Mouse (Mus musculus) forebrain, embryonic 16.5 days (tissue): ENCODE measurements around the gene Rcor1. TPM values are rescaled to one million over a fixed set of nuclear protein-coding genes. Genes with fewer than 3 reads are reported as not detected.

Source experiments
- ATAC-seq: fragments of 200-750 bp; cut with Nextera tagmentation; 2 replicates; pipeline ENCODE4 v1.8.0; 2017; ENCODE audit warnings: mild to moderate bottlenecking, moderate library complexity
- H3K27ac ChIP-seq: fragments of 300-500 bp; sonication (generic); 2 replicates; pipeline ENCODE4 v1.5.1; 2014; ENCODE audit warnings: low read length, control low read depth
- H3K27me3 ChIP-seq: fragments of 300-500 bp; sonication (generic); replicated peaks from 2 replicates; pipeline ENCODE4 v1.6.1; 2014; ENCODE audit warnings: low read length; ENCODE audit not compliant: control insufficient read depth, insufficient read depth
- H3K36me3 ChIP-seq: fragments of 300-500 bp; sonication (generic); 2 replicates; pipeline ENCODE4 v1.6.1; 2014; ENCODE audit not compliant: control insufficient read depth, insufficient read depth
- H3K4me1 ChIP-seq: fragments of 300-500 bp; sonication (generic); replicated peaks from 2 replicates; pipeline ENCODE4 v1.6.1; 2014; ENCODE audit warnings: low read length; ENCODE audit not compliant: control insufficient read depth, insufficient read depth
- H3K4me2 ChIP-seq: fragments of 300-500 bp; sonication (generic); 2 replicates; pipeline ENCODE4 v1.6.1; 2014; ENCODE audit warnings: mild to moderate bottlenecking, low read length, control low read depth
- H3K4me3 ChIP-seq: fragments of 300-500 bp; sonication (generic); replicated peaks from 2 replicates; pipeline ENCODE4 v1.5.1; 2014; ENCODE audit warnings: mild to moderate bottlenecking, low read length, control low read depth
- H3K9ac ChIP-seq: fragments of 300-500 bp; sonication (generic); replicated peaks from 2 replicates; pipeline ENCODE4 v1.6.1; 2014; ENCODE audit warnings: low read depth, low read length, control low read depth
- H3K9me3 ChIP-seq: fragments of 300-500 bp; sonication (generic); 2 replicates; pipeline ENCODE4 v1.6.1; 2016; ENCODE audit warnings: low read length; ENCODE audit not compliant: control insufficient read depth
- WGBS: fragments of 180-500 bp; shearing (Covaris S2); extraction: QIAGEN DNeasy Blood & Tissue Kit; methylation state at CpG from one replicate; pipeline ENCODE4 v1.1.7; 2014; 5-methylcytosine and 5-hydroxymethylcytosine counted together
- polyA plus RNA-seq: library from polyadenylated mRNA; unstranded; fragments of >200 nt; fragmentation: Nextera tagmentation; extraction: Ambion mirVana; gene quantifications from 2 replicates; pipeline ENCODE4 v1.2.1, GENCODE M21; 2015

The Rcor1 gene
- polyA plus RNA-seq = 7.6 and 8.3 TPM in 2 replicates

- Histone ChIP-seq H3K4me3 (peak within 1 kb of the TSS; percentile 99), H3K27ac (peak within 1 kb of the TSS; percentile 100), H3K27me3 (no peaks in the 10 kb centered on the region), H3K36me3 (no peaks in the 10 kb centered on the region), H3K9me3 (no peaks in the 10 kb centered on the region), H3K4me2 (peak within 1 kb of the TSS; percentile 85), H3K9ac (peak within 1 kb of the TSS; percentile 86), H3K4me1 (peaks cover 18% of the 10 kb centered on the region)
- peak; percentile 98 for ATAC-seq
- 1% methylated on average over 21 of the region's 76 CpGs for WGBS
Observed at GRCm38 (mm10) chr12:111038976-111039612, at the start of gene Rcor1. TSS of gene Rcor1 (plus strand) at chr12:111039351.

- Histone ChIP-seq H3K4me3 (no peak overlapping the region), H3K9me3 (no peaks in the 10 kb centered on the region), H3K4me1 (peaks cover 3% of the 10 kb centered on the region; the same call in 1 of the 2 replicates), H3K27me3 (no peaks in the 10 kb centered on the region), H3K36me3 (no peaks in the 10 kb centered on the region), H3K27ac (no peak overlapping the region), H3K9ac (no peak overlapping the region), H3K4me2 (no peak overlapping the region)
- 100% methylated on average over 3 of the region's 3 CpGs for WGBS
- ATAC-seq = no peak
Observed at GRCm38 (mm10) chr12:110989409-110989808, 49.7 kb upstream of the Rcor1 start.

GRCm38 (mm10) chr12:110990500-110990899 lies 48.7 kb upstream of the Rcor1 start:
- Histone ChIP-seq H3K27me3 (no peaks in the 10 kb centered on the region), H3K36me3 (no peaks in the 10 kb centered on the region), H3K27ac (no peak overlapping the region), H3K4me2 (no peak overlapping the region), H3K4me1 (peaks cover 3% of the 10 kb centered on the region; the same call in 1 of the 2 replicates), H3K9ac (no peak overlapping the region), H3K9me3 (no peaks in the 10 kb centered on the region), H3K4me3 (no peak overlapping the region)
- ATAC-seq = no peak
- 92% methylated on average over 7 of the region's 7 CpGs for WGBS

GRCm38 (mm10) chr12:110991361-110992127 lies 47.6 kb upstream of the Rcor1 start:
- Histone ChIP-seq H3K27ac (peak overlapping the region; percentile 37; the same call in 1 of the 2 replicates), H3K4me2 (peak overlapping the region; percentile 69), H3K4me3 (peak overlapping the region; percentile 52), H3K4me1 (peaks cover 3% of the 10 kb centered on the region; the same call in 1 of the 2 replicates), H3K36me3 (no peaks in the 10 kb centered on the region), H3K27me3 (no peaks in the 10 kb centered on the region), H3K9ac (peak overlapping the region; percentile 64), H3K9me3 (no peaks in the 10 kb centered on the region)
- peak; percentile 84 for ATAC-seq
- 2% methylated on average over 23 of the region's 23 CpGs for WGBS

GRCm38 (mm10) chr12:110992128-110992553 lies 47.0 kb upstream of the Rcor1 start:
- H3K27me3 ChIP-seq = no peaks in the 10 kb centered on the region
- peak overlapping the region; percentile 69 for H3K4me2 ChIP-seq
- under 1% methylated on average over 24 of the region's 24 CpGs for WGBS
- peak overlapping the region; percentile 37; the same call in 1 of the 2 replicates for H3K27ac ChIP-seq
- peak; percentile 88 for ATAC-seq
- H3K36me3 ChIP-seq = no peaks in the 10 kb centered on the region
- H3K9ac ChIP-seq = peak overlapping the region; percentile 64
- H3K4me3 ChIP-seq = peak overlapping the region; percentile 52
- no peaks in the 10 kb centered on the region for H3K9me3 ChIP-seq
- H3K4me1 ChIP-seq = peaks cover 3% of the 10 kb centered on the region; the same call in 1 of the 2 replicates

- H3K9ac ChIP-seq = no peak overlapping the region
- H3K4me1 ChIP-seq = peaks cover 3% of the 10 kb centered on the region; the same call in 1 of the 2 replicates
- 85% methylated on average over 12 of the region's 12 CpGs for WGBS
- no peaks in the 10 kb centered on the region for H3K36me3 ChIP-seq
- no peaks in the 10 kb centered on the region for H3K27me3 ChIP-seq
- no peak overlapping the region for H3K27ac ChIP-seq
- ATAC-seq = no peak
- no peak overlapping the region for H3K4me2 ChIP-seq
- H3K4me3 ChIP-seq = no peak overlapping the region
- no peaks in the 10 kb centered on the region; the same call in 1 of the 2 replicates for H3K9me3 ChIP-seq
Observed at GRCm38 (mm10) chr12:110992771-110993170, 46.4 kb upstream of the Rcor1 start.

GRCm38 (mm10) chr12:110993226-110993625 lies 45.9 kb upstream of the Rcor1 start:
- no peaks in the 10 kb centered on the region for H3K27me3 ChIP-seq
- no peaks in the 10 kb centered on the region for H3K36me3 ChIP-seq
- no peaks in the 10 kb centered on the region; the same call in 1 of the 2 replicates for H3K9me3 ChIP-seq
- WGBS = 90% methylated on average over 3 of the region's 3 CpGs
- no peak overlapping the region for H3K4me3 ChIP-seq
- ATAC-seq = no peak
- no peak overlapping the region for H3K9ac ChIP-seq
- peaks cover 3% of the 10 kb centered on the region; the same call in 1 of the 2 replicates for H3K4me1 ChIP-seq
- H3K27ac ChIP-seq = no peak overlapping the region
- H3K4me2 ChIP-seq = no peak overlapping the region

GRCm38 (mm10) chr12:110994666-110995065 lies 44.5 kb upstream of the Rcor1 start:
- 43% methylated on average over 12 of the region's 12 CpGs for WGBS
- ATAC-seq = no peak
- Histone ChIP-seq H3K27me3 (no peaks in the 10 kb centered on the region), H3K36me3 (no peaks in the 10 kb centered on the region), H3K4me2 (no peak overlapping the region), H3K9me3 (no peaks in the 10 kb centered on the region; the same call in 1 of the 2 replicates), H3K9ac (no peak overlapping the region), H3K4me3 (no peak overlapping the region), H3K4me1 (peaks cover 3% of the 10 kb centered on the region; the same call in 1 of the 2 replicates), H3K27ac (no peak overlapping the region)

GRCm38 (mm10) chr12:110998092-110998491 lies 41.1 kb upstream of the Rcor1 start:
- no peak overlapping the region for H3K4me3 ChIP-seq
- no peak for ATAC-seq
- no peak overlapping the region for H3K9ac ChIP-seq
- H3K4me2 ChIP-seq = no peak overlapping the region
- no peak overlapping the region for H3K27ac ChIP-seq
- no peaks in the 10 kb centered on the region for H3K4me1 ChIP-seq
- H3K27me3 ChIP-seq = no peaks in the 10 kb centered on the region
- H3K9me3 ChIP-seq = no peaks in the 10 kb centered on the region; the same call in 1 of the 2 replicates
- 98% methylated on average over 11 of the region's 11 CpGs for WGBS
- H3K36me3 ChIP-seq = no peaks in the 10 kb centered on the region
